Mouse (Mus musculus) kidney, embryonic 15.5 days (tissue): ENCODE measurements around the gene Gm17655. TPM values are rescaled to one million over a fixed set of nuclear protein-coding genes. Genes with fewer than 3 reads are reported as not detected.
A peak's percentile ranks its signal among the peaks of the same experiment; 100 is the strongest.
"Not testable (repeated sequence)": the region's sequence is repeated elsewhere in the genome, so short reads cannot be mapped to it uniquely, and the experiment has no call there.

Source experiments
- ATAC-seq: fragments of 200-750 bp; cut with Nextera tagmentation; replicated peaks from 2 replicates; pipeline ENCODE4 v1.8.0; 2017; ENCODE audit warnings: moderate TSS enrichment; ENCODE audit not compliant: low FRiP score
- H3K27ac ChIP-seq: fragments of 300-500 bp; sonication (generic); 2 replicates; pipeline ENCODE4 v1.5.1; 2015; ENCODE audit warnings: mild to moderate bottlenecking, inconsistent platforms
- H3K27me3 ChIP-seq: fragments of 300-500 bp; sonication (generic); 2 replicates; pipeline ENCODE4 v1.6.1; 2015; ENCODE audit warnings: inconsistent platforms
- H3K36me3 ChIP-seq: fragments of 300-500 bp; sonication (generic); 2 replicates; pipeline ENCODE4 v1.6.1; 2015; ENCODE audit warnings: inconsistent platforms
- H3K4me1 ChIP-seq: fragments of 300-500 bp; sonication (generic); 2 replicates; pipeline ENCODE4 v1.6.1; 2015; ENCODE audit warnings: inconsistent platforms
- H3K4me2 ChIP-seq: fragments of 300-500 bp; sonication (generic); 2 replicates; pipeline ENCODE4 v1.6.1; 2015; ENCODE audit warnings: moderate library complexity, mild to moderate bottlenecking, inconsistent platforms
- H3K4me3 ChIP-seq: fragments of 300-500 bp; sonication (generic); replicated peaks from 2 replicates; pipeline ENCODE4 v1.5.1; 2015; ENCODE audit warnings: mild to moderate bottlenecking, inconsistent platforms
- H3K9ac ChIP-seq: fragments of 300-500 bp; sonication (generic); 2 replicates; pipeline ENCODE4 v1.6.1; 2015; ENCODE audit warnings: mild to moderate bottlenecking, inconsistent platforms
- H3K9me3 ChIP-seq: fragments of 300-500 bp; sonication (generic); replicated peaks from 2 replicates; pipeline ENCODE4 v1.6.1; 2016; ENCODE audit warnings: inconsistent platforms
- WGBS: fragments of 180-500 bp; shearing (Covaris S2); methylation state at CpG from one replicate; pipeline ENCODE4 v1.1.7; 2015; ENCODE audit warnings: mixed read lengths; 5-methylcytosine and 5-hydroxymethylcytosine counted together
- polyA plus RNA-seq: library from polyadenylated mRNA; unstranded; fragments of >200 nt; fragmentation: Nextera tagmentation; extraction: Ambion mirVana; gene quantifications from 2 replicates; pipeline ENCODE4 v1.2.1, GENCODE M21; 2015

Gene Gm17655
- polyA plus RNA-seq, 1 experiment from 2014 or later, result 6.7 TPM

GRCm38 (mm10) chr5:110023694-110024427, 48.5 kb downstream of the Gm17655 start:
- H3K4me1 ChIP-seq, H3K36me3 ChIP-seq, H3K27ac ChIP-seq, H3K9me3 ChIP-seq, H3K9ac ChIP-seq, H3K27me3 ChIP-seq: not testable (repeated sequence)
- 0 out of 2 replicates have a peak overlapping the region, but pooled peaks have one; percentile 19 for H3K4me2 ChIP-seq
- 0 out of 2 replicates have a peak overlapping the region, but pooled peaks have one; percentile 1 for H3K4me3 ChIP-seq
- WGBS, result 54% methylated on average over 8 of the region's 8 CpGs
- peak; percentile 66; the same call in 1 of the 2 replicates for ATAC-seq

- Histone ChIP-seq H3K4me1 (no peaks in the 10 kb centered on the region), H3K9ac (no peak overlapping the region), H3K27ac (no peak overlapping the region), H3K9me3 (peaks cover 3% of the 10 kb centered on the region; the same call in 1 of the 2 replicates), H3K36me3 (no peaks in the 10 kb centered on the region), H3K27me3 (no peaks in the 10 kb centered on the region), H3K4me2 (0 out of 2 replicates have a peak overlapping the region, but pooled peaks have one; percentile 19), H3K4me3 (0 out of 2 replicates have a peak overlapping the region, but pooled peaks have one; percentile 1)
- ATAC-seq, result no peak
- 66% methylated on average over 9 of the region's 9 CpGs for WGBS
Observed at GRCm38 (mm10) chr5:110023273-110023672, 49.0 kb downstream of the Gm17655 start.

GRCm38 (mm10) chr5:110015775-110016174, 56.5 kb downstream of the Gm17655 start:
- H3K27me3 ChIP-seq, H3K9ac ChIP-seq, H3K36me3 ChIP-seq, H3K4me3 ChIP-seq, H3K4me2 ChIP-seq, ATAC-seq, H3K4me1 ChIP-seq, H3K27ac ChIP-seq: not testable (repeated sequence)
- 90% methylated on average over 10 of the region's 10 CpGs for whole genome bisulfite sequencing
- H3K9me3 ChIP-seq, result peaks cover 17% of the 10 kb centered on the region

Other genes with a start within 250 kb of the Gm17655 start
- gene Gm15446, start 149.1 kb downstream of the Gm17655 start, polyA plus RNA-seq, result 0.66 and 0.98 TPM in 2 replicates
- 21.7 and 24.1 TPM in 2 replicates for gene Zfp932, start 76.0 kb downstream of the Gm17655 start, polyA plus RNA-seq
- 1.5 and 2.2 TPM in 2 replicates for gene Gm35315, start 21.9 kb upstream of the Gm17655 start, polyA plus RNA-seq
- gene Plcxd1, start 27.5 kb upstream of the Gm17655 start, polyA plus RNA-seq, result 1.4 and 1.6 TPM in 2 replicates
- 32.3 and 34.9 TPM in 2 replicates for gene Gtpbp6, start 35.7 kb upstream of the Gm17655 start, polyA plus RNA-seq
- 3.8 and 5.7 TPM in 2 replicates for gene Zfp605, start 37.6 kb upstream of the Gm17655 start, polyA plus RNA-seq
- 35.3 and 38.1 TPM in 2 replicates for gene Chfr, start 63.3 kb upstream of the Gm17655 start, polyA plus RNA-seq
- gene Golga3, start 104.2 kb upstream of the Gm17655 start, polyA plus RNA-seq, result 19.0 and 19.4 TPM in 2 replicates
- 29.7 and 32.2 TPM in 2 replicates for gene Ankle2, start 158.5 kb upstream of the Gm17655 start, polyA plus RNA-seq
- 67.6 and 68.1 TPM in 2 replicates for gene Pgam5, start 197.4 kb upstream of the Gm17655 start, polyA plus RNA-seq
- gene Pxmp2, start 213.7 kb upstream of the Gm17655 start, polyA plus RNA-seq, result 17.7 and 20.4 TPM in 2 replicates
- gene Pole, start 213.8 kb upstream of the Gm17655 start, polyA plus RNA-seq, result 32.9 and 33.1 TPM in 2 replicates